9 mouse cellular contexts compared by ENCODE assay signal in the genomic region with DNA sequence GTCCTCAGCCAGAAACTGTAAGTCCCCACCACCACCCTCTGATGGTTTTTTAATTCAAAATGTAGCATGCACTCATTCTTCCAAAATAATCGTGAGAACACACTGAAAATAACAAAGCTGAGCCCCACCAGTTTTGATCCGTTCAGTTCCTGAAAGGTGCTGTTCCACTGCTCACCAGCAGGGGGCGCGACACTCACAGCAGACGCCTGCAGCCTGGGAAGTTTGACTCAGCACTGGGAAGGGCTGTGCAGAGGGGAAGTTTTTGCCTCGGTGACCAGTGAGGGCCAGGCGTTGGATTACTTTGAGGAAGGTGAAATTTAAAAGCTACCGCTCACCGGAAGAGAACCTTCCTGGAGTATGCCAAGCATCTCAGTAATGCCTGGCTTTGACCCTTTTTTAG.
A peak's percentile ranks its signal among the peaks of the same experiment; 100 is the strongest.
DNase-seq lines count a peak whose midpoint lies in the region; ATAC-seq and TF ChIP-seq lines count a peak whose summit lies in the region.
"Had no signal": no experiment of that assay in that cellular context is flagged by ENCODE, and none has a peak within 500 bp of the region (broad histone marks: within the 10 kb centered on the region; RNA-seq: fewer than 3 reads in every experiment).

No protein-coding gene starts in this region.

- TF ChIP-seq EP300 in lung, postnatal 0 days (IDR thresholded peaks at IDR 0.05) = no peak

- H3K36me3 ChIP-seq in forebrain, postnatal 0 days (ENCODE audit: insufficient read depth) = no peaks in the 10 kb centered on the region
- H3K36me3 ChIP-seq in lung, postnatal 0 days (ENCODE audit: insufficient read depth, low read length) = no peaks in the 10 kb centered on the region

- no peaks in the 10 kb centered on the region for H3K9me3 ChIP-seq in forebrain, postnatal 0 days (ENCODE audit: low read length)
- H3K9me3 ChIP-seq in lung, postnatal 0 days (ENCODE audit: low read length) = no peaks in the 10 kb centered on the region

- DNase-seq in MN1 (ENCODE audit: low spot score) = peak; percentile 79
- DNase-seq in cerebellum, adult 11-12 months = peak; percentile 52
- peak; percentile 85 for DNase-seq in forebrain, postnatal 0 days
- peak; percentile 81 to 85 for DNase-seq in heart, postnatal 36 days
- peak; percentile 91 to 94 for DNase-seq in layer of hippocampus, postnatal 10 days (ENCODE audit: low spot score in 2 of 2)
- peak; percentile 92 for DNase-seq in lung, postnatal 0 days (ENCODE audit: low spot score)
- peak; percentile 80 for DNase-seq in right cerebral cortex, adult 18-20 months
- DNase-seq in urinary bladder, adult 2 months (ENCODE audit: low spot score) = peak; percentile 78

- ATAC-seq in forebrain, postnatal 0 days = peak; percentile 66
- peak; percentile 75 for ATAC-seq in lung, postnatal 0 days

- H3K4me3 ChIP-seq in forebrain, postnatal 0 days (ENCODE audit: low read depth, low read length) = no peak overlapping the region
- H3K4me3 ChIP-seq in lung, postnatal 0 days (ENCODE audit: low read depth, low read length) = no peak overlapping the region
- H3K4me3 ChIP-seq: myocyte had no signal

- peak; percentile 100 for TF ChIP-seq CTCF in forebrain, postnatal 0 days (IDR thresholded peaks at IDR 0.05; ENCODE audit: low read depth)
- TF ChIP-seq CTCF in lung, postnatal 0 days (IDR thresholded peaks at IDR 0.05) = peak; percentile 99

- intact Hi-C loops in heart, postnatal 36 days (cut with DNase I) = loop anchor here (1.0 kb wide), 1 partner anchor 171 kb away; no protein-coding TSS in a partner anchor

- H3K27me3 ChIP-seq in forebrain, postnatal 0 days (ENCODE audit: insufficient read depth, low read length) = no peaks in the 10 kb centered on the region
- H3K27me3 ChIP-seq in lung, postnatal 0 days (replicated peaks; ENCODE audit: insufficient read depth, low read length) = no peaks in the 10 kb centered on the region

- H3K4me2 ChIP-seq in forebrain, postnatal 0 days (ENCODE audit: low read depth) = no peak overlapping the region
- H3K4me2 ChIP-seq in lung, postnatal 0 days (replicated peaks; ENCODE audit: low read depth, low read length) = no peak overlapping the region

- no peaks in the 10 kb centered on the region for H3K4me1 ChIP-seq in forebrain, postnatal 0 days (ENCODE audit: insufficient read depth)
- H3K4me1 ChIP-seq in lung, postnatal 0 days (ENCODE audit: insufficient read depth, low read depth, low read length) = no peaks in the 10 kb centered on the region

- no peak overlapping the region for H3K9ac ChIP-seq in forebrain, postnatal 0 days
- H3K9ac ChIP-seq in lung, postnatal 0 days (replicated peaks; ENCODE audit: low read depth) = no peak overlapping the region

- under 1% methylated on average over 9 of the region's 9 CpGs for WGBS in forebrain, postnatal 0 days
- under 1% methylated on average over 9 of the region's 9 CpGs for WGBS in lung, postnatal 0 days

- no peak overlapping the region for H3K27ac ChIP-seq in forebrain, postnatal 0 days (ENCODE audit: low read depth, low read length)
- no peak overlapping the region for H3K27ac ChIP-seq in lung, postnatal 0 days (ENCODE audit: low read length)
